Mouse (Mus musculus): ENCODE data around the gene 1600002K03Rik. TPM values are rescaled to one million over a fixed set of nuclear protein-coding genes. Genes with fewer than 3 reads are reported as not detected.

1600002K03Rik gene
- polyA plus RNA-seq, 1 experiment from 2014 or later: 10.4 TPM

DNA sequence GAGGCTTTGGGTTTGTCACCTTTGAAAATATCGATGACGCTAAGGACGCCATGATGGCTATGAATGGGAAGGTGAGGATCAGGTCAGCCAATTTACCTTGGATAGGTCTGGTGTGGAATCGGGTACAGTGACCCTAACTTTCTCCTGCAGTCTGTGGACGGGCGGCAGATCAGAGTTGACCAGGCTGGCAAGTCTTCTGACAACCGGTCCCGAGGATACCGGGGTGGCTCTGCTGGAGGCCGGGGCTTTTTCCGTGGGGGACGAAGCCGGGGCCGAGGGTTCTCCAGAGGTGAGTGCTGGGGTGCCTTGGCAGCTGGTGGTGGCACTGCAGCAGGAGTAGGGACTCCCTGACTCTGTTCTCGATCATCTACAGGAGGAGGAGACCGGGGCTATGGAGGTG is 2.7 kb upstream of the 1600002K03Rik start:
- H3K9me3 ChIP-seq: no peaks in the 10 kb centered on the region
- 93% methylated on average over 16 of the region's 16 CpGs for WGBS
- H3K27me3 ChIP-seq (replicated peaks): no peaks in the 10 kb centered on the region
- H3K9ac ChIP-seq: no peak overlapping the region; the same call in 1 of the 2 replicates
- peaks cover 61% of the 10 kb centered on the region for H3K4me1 ChIP-seq
- H3K36me3 ChIP-seq: peaks cover 36% of the 10 kb centered on the region
- ATAC-seq (ENCODE audit: extremely low read depth, insufficient number of reproducible peaks, low FRiP score, low TSS enrichment): no peak
- no peak overlapping the region for H3K27ac ChIP-seq (replicated peaks)
- no peak overlapping the region for H3K4me3 ChIP-seq
- H3K4me2 ChIP-seq: no peak overlapping the region

DNA sequence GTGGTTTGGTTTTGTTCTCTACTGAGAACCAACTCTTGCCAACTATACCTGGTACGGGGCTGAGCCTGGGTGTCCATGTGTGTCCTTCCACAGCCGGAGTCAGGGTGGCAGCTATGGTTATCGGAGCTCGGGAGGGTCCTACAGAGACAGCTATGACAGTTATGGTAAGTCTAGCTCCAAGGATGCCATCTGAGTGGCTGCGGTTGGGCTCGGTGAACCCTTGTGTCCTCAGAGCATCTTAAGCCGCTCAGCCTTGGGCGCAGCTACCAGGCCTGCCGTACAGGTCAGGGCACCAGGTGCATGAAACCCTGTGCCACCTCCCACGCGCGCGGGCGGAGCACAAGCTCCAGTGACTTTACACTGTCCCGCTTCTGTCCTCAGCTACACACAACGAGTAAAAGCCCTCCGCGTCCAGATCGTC is 2.1 kb upstream of the 1600002K03Rik start:
- H3K4me1 ChIP-seq: peaks cover 58% of the 10 kb centered on the region
- H3K9me3 ChIP-seq: no peaks in the 10 kb centered on the region
- no peak overlapping the region for H3K9ac ChIP-seq
- no peak overlapping the region for H3K4me2 ChIP-seq
- H3K27ac ChIP-seq (replicated peaks): no peak overlapping the region
- 93% methylated on average over 19 of the region's 19 CpGs for WGBS
- no peak for ATAC-seq (ENCODE audit: extremely low read depth, insufficient number of reproducible peaks, low FRiP score, low TSS enrichment)
- peaks cover 36% of the 10 kb centered on the region for H3K36me3 ChIP-seq
- H3K4me3 ChIP-seq: no peak overlapping the region
- no peaks in the 10 kb centered on the region for H3K27me3 ChIP-seq (replicated peaks)

DNA sequence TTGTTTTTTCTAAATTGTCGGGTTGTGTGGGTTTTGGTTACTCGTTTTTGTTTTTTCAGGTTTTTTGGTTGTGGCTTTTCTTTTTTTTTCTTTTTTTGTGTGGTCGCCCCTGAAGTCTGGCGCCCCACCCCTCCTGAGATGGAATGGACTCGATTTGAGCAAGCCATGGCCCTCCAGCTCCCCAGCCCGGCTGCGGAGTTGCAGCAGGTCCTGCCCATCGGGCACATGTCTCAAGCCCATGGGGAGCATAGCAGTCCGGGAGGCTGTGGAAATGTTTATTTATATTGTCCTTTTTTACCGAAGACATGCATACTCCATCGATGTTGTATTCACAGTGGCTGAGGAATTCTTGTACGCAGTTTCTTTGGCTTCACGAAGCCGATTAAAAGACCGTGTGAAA is 1.5 kb upstream of the 1600002K03Rik start:
- Histone ChIP-seq H3K36me3 (peaks cover 36% of the 10 kb centered on the region), H3K9me3 (no peaks in the 10 kb centered on the region), H3K27ac (replicated peaks) (0 out of 2 replicates have a peak overlapping the region, but pooled peaks have one; percentile 12), H3K27me3 (replicated peaks) (no peaks in the 10 kb centered on the region), H3K9ac (peak overlapping the region; percentile 16; the same call in 1 of the 2 replicates), H3K4me3 (no peak overlapping the region), H3K4me2 (no peak overlapping the region), H3K4me1 (peaks cover 55% of the 10 kb centered on the region)
- ATAC-seq (ENCODE audit: extremely low read depth, insufficient number of reproducible peaks, low FRiP score, low TSS enrichment): no peak
- WGBS: 86% methylated on average over 15 of the region's 15 CpGs

GRCm38 (mm10) chr10:80171760-80172526 is 801 bp upstream of the 1600002K03Rik start:
- no peaks in the 10 kb centered on the region for H3K9me3 ChIP-seq
- 78% methylated on average over 45 of the region's 45 CpGs for WGBS
- no peak for ATAC-seq (ENCODE audit: extremely low read depth, insufficient number of reproducible peaks, low FRiP score, low TSS enrichment)
- H3K36me3 ChIP-seq: peaks cover 36% of the 10 kb centered on the region
- H3K4me1 ChIP-seq: peaks cover 49% of the 10 kb centered on the region
- H3K4me2 ChIP-seq: peak overlapping the region; percentile 72
- H3K4me3 ChIP-seq: peak overlapping the region; percentile 64
- peak overlapping the region; percentile 81 for H3K9ac ChIP-seq
- no peaks in the 10 kb centered on the region for H3K27me3 ChIP-seq (replicated peaks)
- peak overlapping the region; percentile 82 for H3K27ac ChIP-seq (replicated peaks)

- peak overlapping the region; percentile 64 for H3K4me3 ChIP-seq
- peaks cover 59% of the 10 kb centered on the region for H3K4me1 ChIP-seq
- H3K9ac ChIP-seq: peak overlapping the region; percentile 81
- H3K27me3 ChIP-seq (replicated peaks): no peaks in the 10 kb centered on the region
- no peaks in the 10 kb centered on the region for H3K9me3 ChIP-seq
- H3K4me2 ChIP-seq: peak overlapping the region; percentile 72
- peaks cover 36% of the 10 kb centered on the region for H3K36me3 ChIP-seq
- WGBS: 11% methylated on average over 11 of the region's 11 CpGs
- H3K27ac ChIP-seq (replicated peaks): peak overlapping the region; percentile 82
- no peak for ATAC-seq (ENCODE audit: extremely low read depth, insufficient number of reproducible peaks, low FRiP score, low TSS enrichment)
These were observed 614 bp downstream of the 1600002K03Rik start for GRCm38 (mm10) chr10:80173358-80173757.

DNA sequence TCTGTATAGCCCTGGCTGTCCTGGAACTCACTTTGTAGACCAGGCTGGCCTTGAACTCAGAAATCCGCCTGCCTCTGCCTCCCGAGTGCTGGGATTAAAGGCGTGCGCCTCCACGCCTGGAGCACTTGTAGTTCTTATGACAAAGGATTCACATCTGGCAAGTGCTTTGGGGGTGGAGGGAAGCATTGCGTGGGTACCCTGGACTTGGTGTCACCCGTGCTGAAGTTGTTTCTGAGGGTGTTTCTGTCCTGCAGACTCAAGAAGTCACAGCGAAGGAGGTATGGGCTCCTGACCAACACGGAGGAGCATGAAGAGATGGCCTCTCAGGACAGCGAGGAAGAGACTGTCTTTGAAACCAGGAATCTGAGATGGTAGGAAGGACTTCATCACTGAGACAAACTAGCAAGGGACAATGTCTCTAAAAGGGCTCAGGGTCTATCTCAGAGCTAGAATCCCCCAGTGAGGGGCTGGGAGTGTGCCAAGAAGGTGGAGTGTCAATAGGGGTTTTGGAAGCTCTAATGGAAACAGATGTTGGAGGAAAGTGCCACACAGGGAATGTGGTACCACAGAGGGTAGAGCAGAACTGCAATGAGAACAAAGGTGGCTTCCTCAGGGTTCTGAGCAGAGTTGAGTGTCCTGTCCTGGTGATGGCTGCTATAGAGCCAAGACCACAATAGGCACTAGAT is 1.4 kb downstream of the 1600002K03Rik start:
- no peak for ATAC-seq (ENCODE audit: extremely low read depth, insufficient number of reproducible peaks, low FRiP score, low TSS enrichment)
- Histone ChIP-seq H3K27ac (replicated peaks) (no peak overlapping the region), H3K4me2 (no peak overlapping the region), H3K27me3 (replicated peaks) (no peaks in the 10 kb centered on the region), H3K4me3 (no peak overlapping the region), H3K9me3 (no peaks in the 10 kb centered on the region), H3K4me1 (peaks cover 53% of the 10 kb centered on the region), H3K36me3 (peaks cover 36% of the 10 kb centered on the region), H3K9ac (no peak overlapping the region)
- whole genome bisulfite sequencing: 83% methylated on average over 10 of the region's 10 CpGs

GRCm38 (mm10) chr10:80174705-80175104 is 2.0 kb downstream of the 1600002K03Rik start:
- Histone ChIP-seq H3K27ac (replicated peaks) (no peak overlapping the region), H3K36me3 (peaks cover 30% of the 10 kb centered on the region), H3K4me2 (no peak overlapping the region), H3K9me3 (no peaks in the 10 kb centered on the region), H3K4me1 (peaks cover 47% of the 10 kb centered on the region), H3K9ac (0 out of 2 replicates have a peak overlapping the region, but pooled peaks have one; percentile 37), H3K27me3 (replicated peaks) (no peaks in the 10 kb centered on the region), H3K4me3 (no peak overlapping the region)
- no peak for ATAC-seq (ENCODE audit: extremely low read depth, insufficient number of reproducible peaks, low FRiP score, low TSS enrichment)
- WGBS: 29% methylated on average over 2 of the region's 2 CpGs

DNA sequence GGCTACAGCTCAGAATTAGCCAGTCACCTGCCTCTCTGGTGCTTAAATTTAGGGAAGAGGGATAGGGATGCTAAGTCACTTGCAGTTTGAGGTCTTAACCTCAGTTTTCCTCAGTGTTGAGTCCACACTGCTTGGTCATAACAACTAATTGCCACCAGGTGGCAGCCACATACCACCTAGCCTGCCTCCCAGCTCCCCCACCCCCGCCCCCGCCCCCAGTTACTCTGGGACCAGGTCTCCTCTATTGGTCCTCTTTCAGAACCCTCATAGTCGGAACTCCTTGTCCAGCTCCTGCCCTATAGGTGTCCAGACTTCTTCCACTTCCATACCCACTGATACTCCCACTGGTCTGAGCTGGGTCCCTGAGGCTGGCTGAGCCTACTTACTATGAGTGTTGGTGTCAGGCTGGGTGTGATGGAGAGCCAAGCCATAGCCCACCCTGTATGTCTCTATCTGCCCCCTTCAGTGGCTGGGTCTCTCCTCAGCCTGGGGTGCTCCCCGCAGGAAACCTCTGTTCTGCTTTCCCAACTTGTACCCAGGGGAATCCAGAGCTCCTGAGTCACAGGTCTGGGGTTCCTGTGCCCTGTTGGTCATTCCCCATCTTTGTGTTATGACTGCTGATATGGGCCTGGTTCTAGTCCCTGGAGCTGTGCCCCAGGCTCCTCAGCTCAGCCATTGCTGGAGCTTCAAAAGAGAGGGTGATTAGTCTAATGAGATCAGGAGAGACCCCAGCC is 3.0 kb downstream of the 1600002K03Rik start:
- Histone ChIP-seq H3K4me2 (no peak overlapping the region), H3K27ac (replicated peaks) (no peak overlapping the region), H3K4me3 (no peak overlapping the region), H3K9ac (no peak overlapping the region), H3K4me1 (peaks cover 49% of the 10 kb centered on the region), H3K27me3 (replicated peaks) (peaks cover 8% of the 10 kb centered on the region), H3K9me3 (no peaks in the 10 kb centered on the region), H3K36me3 (peaks cover 20% of the 10 kb centered on the region)
- WGBS: 21% methylated on average over 4 of the region's 4 CpGs
- ATAC-seq (ENCODE audit: extremely low read depth, insufficient number of reproducible peaks, low FRiP score, low TSS enrichment): no peak

- H3K4me1 ChIP-seq: peaks cover 52% of the 10 kb centered on the region
- no peaks in the 10 kb centered on the region for H3K9me3 ChIP-seq
- no peak for ATAC-seq (ENCODE audit: extremely low read depth, insufficient number of reproducible peaks, low FRiP score, low TSS enrichment)
- H3K27ac ChIP-seq (replicated peaks): no peak overlapping the region
- peaks cover 13% of the 10 kb centered on the region for H3K36me3 ChIP-seq
- peaks cover 8% of the 10 kb centered on the region for H3K27me3 ChIP-seq (replicated peaks)
- H3K9ac ChIP-seq: no peak overlapping the region
- WGBS: 82% methylated on average over 5 of the region's 5 CpGs
- no peak overlapping the region for H3K4me2 ChIP-seq
- H3K4me3 ChIP-seq: no peak overlapping the region
These were observed 3.6 kb downstream of the 1600002K03Rik start for GRCm38 (mm10) chr10:80176270-80176834.

GRCm38 (mm10) chr10:80177441-80178279 is 4.9 kb downstream of the 1600002K03Rik start:
- Histone ChIP-seq H3K36me3 (0 out of 2 replicates have a peak, but pooled peaks cover under 1% of the 10 kb centered on the region), H3K4me1 (peaks cover 39% of the 10 kb centered on the region), H3K27me3 (replicated peaks) (peaks cover 8% of the 10 kb centered on the region), H3K27ac (replicated peaks) (peak overlapping the region; percentile 64), H3K9me3 (no peaks in the 10 kb centered on the region), H3K4me3 (no peak overlapping the region), H3K4me2 (no peak overlapping the region), H3K9ac (peak overlapping the region; percentile 42)
- WGBS: 49% methylated on average over 7 of the region's 7 CpGs
- ATAC-seq (ENCODE audit: extremely low read depth, insufficient number of reproducible peaks, low FRiP score, low TSS enrichment): no peak

Measured in heart, embryonic 13.5 days (tissue).